Mouse (Mus musculus): ENCODE data around the gene Bmt2. TPM values are rescaled to one million over a fixed set of nuclear protein-coding genes. Genes with fewer than 3 reads are reported as not detected.

Bmt2 gene
- total RNA-seq (2012; rRNA removed): 13.6 and 17.6 TPM in 2 replicates
- total RNA-seq (2014; rRNA removed): 59.2 and 62.8 TPM in 2 replicates
- polyA plus RNA-seq (2012; ENCODE audit: insufficient read length, low read depth): 12.0 and 12.8 TPM in 2 replicates

DNA sequence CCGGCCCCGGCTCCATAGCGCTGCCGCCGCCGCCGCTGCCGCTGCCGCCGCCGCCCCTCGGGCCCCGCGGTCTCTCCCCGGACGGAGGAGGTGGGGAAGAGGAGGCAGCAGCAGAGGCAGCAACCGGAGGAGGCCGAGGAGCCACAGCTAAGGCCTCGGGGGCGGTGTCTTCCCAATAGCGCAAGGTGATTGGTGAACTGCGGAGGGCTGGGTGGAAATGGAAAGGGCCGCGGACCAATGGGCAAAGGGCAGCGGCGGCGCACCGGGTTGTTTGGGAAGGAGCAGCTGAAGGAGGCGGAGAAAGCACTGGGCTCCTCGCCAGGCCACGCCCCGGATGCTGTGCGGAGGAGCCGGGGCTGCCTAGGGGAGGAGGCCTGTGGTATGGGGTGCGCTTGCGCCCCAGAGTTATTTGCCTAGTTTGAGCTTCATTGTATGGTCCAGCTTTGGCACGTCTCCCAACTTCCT is at the start of gene Bmt2:
Gene Bmt2, minus strand, starts transcription at position 149 of the 465 bp plus-strand sequence.
- H3K36me3 ChIP-seq (replicated peaks in 1 of 2; ENCODE audit: control insufficient read depth in 1 of 2, insufficient read depth in 1 of 2, low read length in 1 of 2): peaks cover 3 to 11% of the 10 kb centered on the region in 2 experiments
- peak within 1 kb of the TSS; percentile 72 to 94 (median 82) for H3K4me3 ChIP-seq (replicated peaks in 1 of 3; ENCODE audit: low read depth in 2 of 3, low read length in 2 of 3, poor library complexity in 1 of 3)
- H3K79me2 ChIP-seq (replicated peaks; ENCODE audit: control insufficient read depth, extremely low read depth, insufficient read depth, poor library complexity, severe bottlenecking): peaks cover 24% of the 10 kb centered on the region
- H3K27me3 ChIP-seq (replicated peaks): no peaks in the 10 kb centered on the region
- dilution Hi-C loops (cut with MboI; ENCODE audit: extremely low pct_ligation_motif_present, extremely low pct_unique_long_range_greater_than_20kb, low sequenced_read_pairs): no loop called here
- in situ Hi-C loops (cut with MboI; ENCODE audit: low pct_ligation_motif_present, low pct_unique_long_range_greater_than_20kb, low sequenced_read_pairs): no loop called here
- H3K27ac ChIP-seq (ENCODE audit: insufficient read depth, low read depth): peak within 1 kb of the TSS; percentile 71
- peak; percentile 97 for DNase-seq (ENCODE audit: extremely low read depth)
- no peaks in the 10 kb centered on the region for H3K9me3 ChIP-seq (replicated peaks; ENCODE audit: low read length)
- peak within 1 kb of the TSS; percentile 62 for H3K4me2 ChIP-seq (ENCODE audit: insufficient read depth, low read depth, poor library complexity, severe bottlenecking)
- peaks cover 15 to 46% of the 10 kb centered on the region in 2 experiments for H3K4me1 ChIP-seq (ENCODE audit: control insufficient read depth in 1 of 2, insufficient read depth in 2 of 2)
- TF ChIP-seq TBP (conservative IDR thresholded peaks at IDR 0.05; ENCODE audit: low read depth, low read length): peak; percentile 78
- peak; percentile 68; the same call in 1 of the 2 replicates for TF ChIP-seq ELF1 (IDR thresholded peaks at IDR 0.05; ENCODE audit: low read depth, low read length)
- no peak for TF ChIP-seq CHD1 (IDR thresholded peaks at IDR 0.05; ENCODE audit: low read depth, low read length)
- TF ChIP-seq HCFC1 (IDR thresholded peaks at IDR 0.05; ENCODE audit: low read depth, low read length): peak; percentile 39; the same call in 1 of the 2 replicates
- peak; percentile 89 for TF ChIP-seq NRF1 (IDR thresholded peaks at IDR 0.05; ENCODE audit: low read depth, low read length)
- TF ChIP-seq POLR2A (IDR thresholded peaks at IDR 0.05; ENCODE audit: low read depth, low read length): peak; percentile 82
- TF ChIP-seq NELFE (IDR thresholded peaks at IDR 0.05; ENCODE audit: low read depth, low read length): peak; percentile 69
- peak; percentile 64; the same call in 1 of the 2 replicates for TF ChIP-seq UBTF (IDR thresholded peaks at IDR 0.05; ENCODE audit: low read depth, low read length)
- TF ChIP-seq SIN3A (IDR thresholded peaks at IDR 0.05; ENCODE audit: low read length): peak; percentile 73; the same call in 1 of the 2 replicates
- no peak for TF ChIP-seq ZNF384 (IDR thresholded peaks at IDR 0.05; ENCODE audit: low read depth, low read length)
- TF ChIP-seq CHD2 (IDR thresholded peaks at IDR 0.05; ENCODE audit: low read length): peak; percentile 76
- peak; percentile 82 for TF ChIP-seq TCF12 (IDR thresholded peaks at IDR 0.05; ENCODE audit: low read depth, low read length)
- TF ChIP-seq MAX (IDR thresholded peaks at IDR 0.05; ENCODE audit: low read length): peak; percentile 39; the same call in 1 of the 2 replicates
- TF ChIP-seq MAZ (IDR thresholded peaks at IDR 0.05; ENCODE audit: low read depth, low read length): peak; percentile 54; the same call in 1 of the 2 replicates
- no peak for TF ChIP-seq EP300 (IDR thresholded peaks at IDR 0.05; ENCODE audit: low read length)
- TF ChIP-seq ZMIZ1 (IDR thresholded peaks at IDR 0.05; ENCODE audit: low read depth, low read length): peak; percentile 61
- H3K9ac ChIP-seq (ENCODE audit: insufficient read depth, low read depth): peak within 1 kb of the TSS; percentile 80

DNA sequence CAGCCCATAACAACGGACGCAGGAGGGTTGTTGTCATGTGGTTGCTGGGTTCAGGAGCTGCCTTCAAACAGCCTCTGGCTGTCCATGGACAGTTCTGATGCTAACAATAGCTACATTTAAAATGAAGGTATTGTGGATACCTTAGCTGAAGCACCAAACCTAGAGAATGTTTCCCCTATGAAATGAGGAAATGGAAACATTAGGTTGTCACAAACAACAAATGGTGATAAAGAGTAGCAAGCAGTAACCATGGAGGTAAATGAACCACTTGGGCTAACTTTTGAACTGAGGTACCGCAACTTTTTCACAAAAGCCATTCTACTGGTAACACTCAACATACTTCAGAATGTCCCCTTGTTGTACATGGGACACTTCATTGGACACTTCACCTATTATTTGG is 44.4 kb upstream of the Bmt2 start:
- Histone ChIP-seq H3K27ac (ENCODE audit: insufficient read depth, low read depth) (no peak overlapping the region), H3K4me3 (replicated peaks in 1 of 3; ENCODE audit: low read depth in 2 of 3, low read length in 2 of 3, poor library complexity in 1 of 3) (no peak overlapping the region), H3K4me1 (ENCODE audit: control insufficient read depth in 1 of 2, insufficient read depth in 2 of 2) (no peaks in the 10 kb centered on the region; a peak in 1 of 4 replicates), H3K9me3 (replicated peaks; ENCODE audit: low read length) (no peaks in the 10 kb centered on the region), H3K79me2 (replicated peaks; ENCODE audit: control insufficient read depth, extremely low read depth, insufficient read depth, poor library complexity, severe bottlenecking) (no peaks in the 10 kb centered on the region), H3K27me3 (replicated peaks) (no peaks in the 10 kb centered on the region), H3K9ac (ENCODE audit: insufficient read depth, low read depth) (no peak overlapping the region), H3K36me3 (replicated peaks in 1 of 2; ENCODE audit: control insufficient read depth in 1 of 2, insufficient read depth in 1 of 2, low read length in 1 of 2) (no peaks in the 10 kb centered on the region), H3K4me2 (ENCODE audit: insufficient read depth, low read depth, poor library complexity, severe bottlenecking) (no peak overlapping the region)
- in situ Hi-C loops (cut with MboI; ENCODE audit: low pct_ligation_motif_present, low pct_unique_long_range_greater_than_20kb, low sequenced_read_pairs) (no loop called here), dilution Hi-C loops (cut with MboI; ENCODE audit: extremely low pct_ligation_motif_present, extremely low pct_unique_long_range_greater_than_20kb, low sequenced_read_pairs) (no loop called here)
- TF ChIP-seq MAX (IDR thresholded peaks at IDR 0.05; ENCODE audit: low read length) (no peak), ZMIZ1 (IDR thresholded peaks at IDR 0.05; ENCODE audit: low read depth, low read length) (no peak), RAD21 (IDR thresholded peaks at IDR 0.05; ENCODE audit: low read depth, low read length) (no peak), BHLHE40 (IDR thresholded peaks at IDR 0.05; ENCODE audit: low read depth, low read length) (no peak), MAZ (IDR thresholded peaks at IDR 0.05; ENCODE audit: low read depth, low read length) (no peak), JUN (IDR thresholded peaks at IDR 0.05; ENCODE audit: insufficient read depth, low read depth, low read length) (no peak), SMC3 (IDR thresholded peaks at IDR 0.05; ENCODE audit: low read depth, low read length) (no peak), MYC (IDR thresholded peaks at IDR 0.05; ENCODE audit: low read depth, low read length) (no peak), TBP (conservative IDR thresholded peaks at IDR 0.05; ENCODE audit: low read depth, low read length) (no peak), NELFE (IDR thresholded peaks at IDR 0.05; ENCODE audit: low read depth, low read length) (no peak), CHD2 (IDR thresholded peaks at IDR 0.05; ENCODE audit: low read length) (no peak)
- DNase-seq (ENCODE audit: extremely low read depth): no peak
